ENCODE assay signal across 8 mouse cellular contexts in genomic region chr10:34018746-34019301, GRCm38 (mm10). TPM values are rescaled to one million over a fixed set of nuclear protein-coding genes. Genes with fewer than 3 reads are reported as not detected.
DNase-seq lines count a peak whose midpoint lies in the region; ATAC-seq and TF ChIP-seq lines count a peak whose summit lies in the region.

No protein-coding gene starts in this region.

- DNase-seq in heart, adult 9 months (ENCODE audit: low spot score in 2 of 2) = no peak
- DNase-seq in 3T3-L1 (ENCODE audit: low read depth, low spot score) = peak; percentile 46
- DNase-seq in ES-E14 (ENCODE audit: low read depth, low spot score) = peak; percentile 8
- no peak for DNase-seq in forebrain, embryonic 10.5 days (ENCODE audit: extremely low spot score, low spot score)
- no peak for DNase-seq in urinary bladder, adult 2 months (ENCODE audit: low spot score)

- 0% methylated on average over 21 of the region's 21 CpGs for WGBS in heart, embryonic 13.5 days
- under 1% methylated on average over 21 of the region's 21 CpGs for WGBS in forebrain, embryonic 10.5 days
- under 1% methylated on average over 21 of the region's 21 CpGs for WGBS in limb, embryonic 15.5 days
- WGBS in neural tube, embryonic 14.5 days = under 1% methylated on average over 21 of the region's 21 CpGs

- H3K4me1 ChIP-seq in heart, embryonic 13.5 days = peaks cover 23% of the 10 kb centered on the region
- peaks cover 3 to 6% of the 10 kb centered on the region in 2 experiments; a peak in 2 of 4 replicates for H3K4me1 ChIP-seq in ES-E14 (ENCODE audit: control insufficient read depth in 2 of 2, insufficient read depth in 2 of 2, low read length in 2 of 2, poor library complexity in 1 of 2)
- H3K4me1 ChIP-seq in forebrain, embryonic 10.5 days = peaks cover 24% of the 10 kb centered on the region
- peaks cover 14% of the 10 kb centered on the region for H3K4me1 ChIP-seq in limb, embryonic 15.5 days
- H3K4me1 ChIP-seq in neural tube, embryonic 14.5 days (ENCODE audit: control insufficient read depth, insufficient read depth, low read length) = peaks cover 14% of the 10 kb centered on the region

- peak overlapping the region; percentile 97 for H3K27ac ChIP-seq in heart, embryonic 13.5 days (replicated peaks)
- peak overlapping the region; percentile 85 for H3K27ac ChIP-seq in ES-E14 (ENCODE audit: insufficient read depth, low read depth, low read length, poor library complexity, severe bottlenecking)
- peak overlapping the region; percentile 94 for H3K27ac ChIP-seq in forebrain, embryonic 10.5 days
- peak overlapping the region; percentile 93 for H3K27ac ChIP-seq in limb, embryonic 15.5 days
- H3K27ac ChIP-seq in neural tube, embryonic 14.5 days (ENCODE audit: low read depth, low read length) = peak overlapping the region; percentile 88

- no peaks in the 10 kb centered on the region for H3K27me3 ChIP-seq in heart, embryonic 13.5 days (replicated peaks)
- no peaks in the 10 kb centered on the region for H3K27me3 ChIP-seq in forebrain, embryonic 10.5 days (ENCODE audit: poor library complexity, severe bottlenecking)
- no peaks in the 10 kb centered on the region for H3K27me3 ChIP-seq in limb, embryonic 15.5 days
- no peaks in the 10 kb centered on the region for H3K27me3 ChIP-seq in neural tube, embryonic 14.5 days (ENCODE audit: control insufficient read depth, insufficient read depth, low read length)

- ATAC-seq in heart, embryonic 13.5 days (ENCODE audit: extremely low read depth, insufficient number of reproducible peaks, low FRiP score, low TSS enrichment) = no peak; the same call in 1 of the 2 replicates
- no peak; the same call in 1 of the 2 replicates for ATAC-seq in limb, embryonic 15.5 days (ENCODE audit: insufficient number of reproducible peaks, low FRiP score, low TSS enrichment, low read depth)
- ATAC-seq in neural tube, embryonic 14.5 days (ENCODE audit: low read depth) = 0 out of 2 replicates have a peak, but pooled peaks have one; percentile 1

- in situ Hi-C loops in ES-E14 (cut with MboI; ENCODE audit: low sequenced_read_pairs in 2 of 2, unreplicated experiment in 2 of 2) = no loop called here

- peak overlapping the region; percentile 62 for H3K4me3 ChIP-seq in heart, embryonic 13.5 days
- peak overlapping the region; percentile 91 to 96 for H3K4me3 ChIP-seq in ES-E14 (ENCODE audit: insufficient read depth in 1 of 2, low read depth in 1 of 2, low read length in 2 of 2, poor library complexity in 1 of 2, severe bottlenecking in 1 of 2)
- peak overlapping the region; percentile 93 for H3K4me3 ChIP-seq in forebrain, embryonic 10.5 days
- peak overlapping the region; percentile 61 for H3K4me3 ChIP-seq in limb, embryonic 15.5 days
- peak overlapping the region; percentile 63 for H3K4me3 ChIP-seq in neural tube, embryonic 14.5 days (ENCODE audit: low read depth, low read length)

- H3K9ac ChIP-seq in heart, embryonic 13.5 days = peak overlapping the region; percentile 86
- H3K9ac ChIP-seq in ES-E14 (ENCODE audit: insufficient read depth, low read depth, low read length, poor library complexity, severe bottlenecking) = peak overlapping the region; percentile 93
- peak overlapping the region; percentile 59 for H3K9ac ChIP-seq in limb, embryonic 15.5 days
- H3K9ac ChIP-seq in neural tube, embryonic 14.5 days (replicated peaks; ENCODE audit: low read depth, low read length) = peak overlapping the region; percentile 94

- no peaks in the 10 kb centered on the region for H3K9me3 ChIP-seq in heart, embryonic 13.5 days
- H3K9me3 ChIP-seq in ES-E14 (ENCODE audit: control insufficient read depth, insufficient read depth, low read depth, low read length) = no peaks in the 10 kb centered on the region
- no peaks in the 10 kb centered on the region for H3K9me3 ChIP-seq in forebrain, embryonic 10.5 days
- no peaks in the 10 kb centered on the region for H3K9me3 ChIP-seq in limb, embryonic 15.5 days
- H3K9me3 ChIP-seq in neural tube, embryonic 14.5 days (ENCODE audit: control insufficient read depth, low read length) = no peaks in the 10 kb centered on the region

- H3K36me3 ChIP-seq in heart, embryonic 13.5 days = peaks cover 9% of the 10 kb centered on the region; the same call in 1 of the 2 replicates
- no peaks in the 10 kb centered on the region for H3K36me3 ChIP-seq in ES-E14 (ENCODE audit: control insufficient read depth, insufficient read depth, low read length, poor library complexity, severe bottlenecking)
- H3K36me3 ChIP-seq in forebrain, embryonic 10.5 days (replicated peaks) = peaks cover 12% of the 10 kb centered on the region; the same call in 1 of the 2 replicates
- H3K36me3 ChIP-seq in limb, embryonic 15.5 days = no peaks in the 10 kb centered on the region
- H3K36me3 ChIP-seq in neural tube, embryonic 14.5 days (ENCODE audit: control insufficient read depth, insufficient read depth, low read length) = no peaks in the 10 kb centered on the region

- peak overlapping the region; percentile 82 for H3K4me2 ChIP-seq in heart, embryonic 13.5 days
- H3K4me2 ChIP-seq in limb, embryonic 15.5 days = peak overlapping the region; percentile 54
- peak overlapping the region; percentile 83 for H3K4me2 ChIP-seq in neural tube, embryonic 14.5 days (ENCODE audit: low read depth, low read length)

TF ChIP-seq in ES-E14, 5 proteins besides CTCF, POLR2A, EP300 and RAD21:
- TF ChIP-seq ZNF384 (IDR thresholded peaks at IDR 0.05; ENCODE audit: low read depth, low read length) (no peak), MAFK (IDR thresholded peaks at IDR 0.05; ENCODE audit: insufficient read depth, low read depth, low read length) (no peak), ZC3H11A (IDR thresholded peaks at IDR 0.05; ENCODE audit: borderline replicate concordance, low read depth, low read length) (no peak), HCFC1 (IDR thresholded peaks at IDR 0.05; ENCODE audit: borderline replicate concordance, insufficient read depth, low read length) (no peak), CHD2 (IDR thresholded peaks at IDR 0.05; ENCODE audit: low read depth, low read length) (no peak)

RNA-seq across cellular contexts. Expression of gene Rwdd1, which starts 0.6 kb away (rescaled TPM):
- 95.4 and 95.6 TPM in 2 replicates for polyA plus RNA-seq in heart, embryonic 13.5 days (2015; fragmentation: Nextera tagmentation; extraction: Ambion mirVana)
- total RNA-seq in ES-E14 (2012; rRNA removed) = 106 and 149 TPM in 2 replicates
- 143 and 155 TPM in 2 replicates for polyA plus RNA-seq in forebrain, embryonic 10.5 days (2016; fragmentation: Nextera tagmentation; extraction: Ambion mirVana)
- 116 and 118 TPM in 2 replicates for polyA plus RNA-seq in limb, embryonic 15.5 days (2015; fragmentation: Nextera tagmentation; extraction: Ambion mirVana)
- 141 and 149 TPM in 2 replicates for polyA plus RNA-seq in neural tube, embryonic 14.5 days (2014; fragmentation: Nextera tagmentation; extraction: Ambion mirVana)
- polyA plus RNA-seq in urinary bladder, adult 2 months (2012; rRNA removed) = 66.1 and 68.9 TPM in 2 replicates

RNA-seq across cellular contexts. Expression of gene Trappc3l, which starts 18.6 kb away (rescaled TPM):
- polyA plus RNA-seq in heart, embryonic 13.5 days (2015; fragmentation: Nextera tagmentation; extraction: Ambion mirVana) = not detected in 2 replicates
- total RNA-seq in ES-E14 (2012; rRNA removed) = not detected in 2 replicates
- not detected in 2 replicates for polyA plus RNA-seq in forebrain, embryonic 10.5 days (2016; fragmentation: Nextera tagmentation; extraction: Ambion mirVana)
- not detected in 2 replicates for polyA plus RNA-seq in limb, embryonic 15.5 days (2015; fragmentation: Nextera tagmentation; extraction: Ambion mirVana)
- polyA plus RNA-seq in neural tube, embryonic 14.5 days (2014; fragmentation: Nextera tagmentation; extraction: Ambion mirVana) = 0.63 TPM in 1 of 2 replicates, not detected in the other
- polyA plus RNA-seq in urinary bladder, adult 2 months (2012; rRNA removed) = 0.07 TPM in 1 of 2 replicates, not detected in the other

RNA-seq across cellular contexts. Expression of gene Calhm4, which starts 25.3 kb away (rescaled TPM):
- polyA plus RNA-seq in heart, embryonic 13.5 days (2015; fragmentation: Nextera tagmentation; extraction: Ambion mirVana) = not detected in 2 replicates
- total RNA-seq in ES-E14 (2012; rRNA removed) = 0.04 TPM in 1 of 2 replicates, not detected in the other
- polyA plus RNA-seq in forebrain, embryonic 10.5 days (2016; fragmentation: Nextera tagmentation; extraction: Ambion mirVana) = 0.04 TPM in 1 of 2 replicates, not detected in the other
- polyA plus RNA-seq in limb, embryonic 15.5 days (2015; fragmentation: Nextera tagmentation; extraction: Ambion mirVana) = not detected in 2 replicates
- polyA plus RNA-seq in neural tube, embryonic 14.5 days (2014; fragmentation: Nextera tagmentation; extraction: Ambion mirVana) = not detected in 2 replicates
- 0.03 TPM in 1 of 2 replicates, not detected in the other for polyA plus RNA-seq in urinary bladder, adult 2 months (2012; rRNA removed)

Comparison
In these comparisons a context has a peak if more than half of its experiments do, and no peak if none do; other contexts are left out.
1. DNase-seq: peak in 3T3-L1 (single experiment) and ES-E14 (single experiment); none in heart, adult 9 months (0 of 2), forebrain, embryonic 10.5 days (single experiment) and urinary bladder, adult 2 months (single experiment).
2. Peak in every context shown above with its lines, with median percentiles within 50 percentile points of each other: H3K27ac ChIP-seq, H3K4me2 ChIP-seq, H3K4me3 ChIP-seq and H3K9ac ChIP-seq.